Mouse (Mus musculus): ENCODE measurements around the gene Gm2696.

DNA sequence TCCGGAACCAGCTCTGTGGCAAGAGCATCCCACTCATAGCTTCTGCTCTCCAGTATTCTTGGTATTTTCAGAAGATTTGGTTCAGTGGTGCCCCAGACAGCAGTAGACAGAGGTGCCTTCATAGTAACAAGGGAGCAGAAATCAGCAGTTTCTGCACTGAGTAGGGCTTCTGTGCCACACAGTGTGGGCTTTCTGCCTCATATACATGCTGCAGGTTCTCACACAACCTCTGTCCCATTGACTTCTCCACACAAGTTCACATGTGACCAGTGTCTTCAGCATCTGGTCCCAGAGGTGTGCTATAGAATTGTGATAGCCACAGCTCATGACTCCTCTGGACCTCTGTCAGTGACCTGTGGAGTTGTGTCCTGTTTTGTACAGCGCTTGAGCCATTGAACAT is 25.9 kb upstream of the Gm2696 start:
- TF ChIP-seq CTCF (IDR thresholded peaks at IDR 0.05; ENCODE audit: low read depth) (no peak), EP300 (optimal IDR thresholded peaks at IDR 0.05) (no peak)

Measured in stomach, postnatal 0 days (tissue).